Mouse (Mus musculus): Measurements from ENCODE around the gene Pisd. TPM values are rescaled to one million over a fixed set of nuclear protein-coding genes. Genes with fewer than 3 reads are reported as not detected.

The Pisd gene
- total and polyA plus RNA-seq, 3 experiments, result 45.2 to 57.1 (median 52.1) TPM

DNA sequence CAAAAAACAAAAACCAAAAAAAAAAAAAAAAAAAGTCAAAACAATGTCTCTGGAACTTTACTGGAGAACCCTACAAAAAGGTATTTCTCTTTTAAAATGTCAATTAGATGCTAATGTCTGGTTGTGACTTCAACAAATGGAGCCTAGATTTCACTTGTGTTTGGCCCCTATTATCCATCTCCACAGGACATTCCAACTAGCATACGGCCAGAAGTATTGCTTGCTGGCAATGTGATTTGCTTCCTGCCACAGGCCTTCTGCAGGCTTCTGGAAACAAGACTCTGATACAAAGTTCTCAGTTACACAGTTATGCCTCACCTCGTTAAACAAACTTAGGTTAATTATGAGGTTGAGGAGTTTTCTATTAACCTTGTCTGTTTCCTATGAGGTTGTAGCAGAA, 13.1 kb downstream of the Pisd start:
- TF ChIP-seq ELF1 (IDR thresholded peaks at IDR 0.05; ENCODE audit: low read depth, low read length) (no peak), JUND (conservative IDR thresholded peaks at IDR 0.05; ENCODE audit: low read depth, low read length) (no peak), BHLHE40 (IDR thresholded peaks at IDR 0.05; ENCODE audit: low read depth, low read length) (no peak), USF1 (IDR thresholded peaks at IDR 0.05; ENCODE audit: low read depth, low read length) (no peak), HCFC1 (IDR thresholded peaks at IDR 0.05; ENCODE audit: low read depth, low read length) (no peak)
- in situ Hi-C loops (cut with MboI; ENCODE audit: low pct_ligation_motif_present, low pct_unique_long_range_greater_than_20kb, low sequenced_read_pairs), result no loop called here
- dilution Hi-C loops (cut with MboI; ENCODE audit: extremely low pct_ligation_motif_present, extremely low pct_unique_long_range_greater_than_20kb, low sequenced_read_pairs), result no loop called here
- no peaks in the 10 kb centered on the region for H3K27me3 ChIP-seq (replicated peaks)
- H3K4me3 ChIP-seq (replicated peaks in 1 of 3; ENCODE audit: low read depth in 2 of 3, low read length in 2 of 3, poor library complexity in 1 of 3), result no peak overlapping the region
- no peaks in the 10 kb centered on the region for H3K9me3 ChIP-seq (replicated peaks; ENCODE audit: low read length)
- H3K4me1 ChIP-seq (ENCODE audit: control insufficient read depth in 1 of 2, insufficient read depth in 2 of 2), result peaks cover 0 to 4% of the 10 kb centered on the region in 2 experiments; a peak in 1 of 4 replicates
- no peak for DNase-seq (ENCODE audit: extremely low read depth)
- H3K27ac ChIP-seq (ENCODE audit: insufficient read depth, low read depth), result no peak overlapping the region
- no peak overlapping the region for H3K4me2 ChIP-seq (ENCODE audit: insufficient read depth, low read depth, poor library complexity, severe bottlenecking)
- H3K36me3 ChIP-seq (replicated peaks in 1 of 2; ENCODE audit: control insufficient read depth in 1 of 2, insufficient read depth in 1 of 2, low read length in 1 of 2), result peaks cover 30 to 78% of the 10 kb centered on the region in 2 experiments
- H3K9ac ChIP-seq (ENCODE audit: insufficient read depth, low read depth), result no peak overlapping the region
- peaks cover 15% of the 10 kb centered on the region for H3K79me2 ChIP-seq (replicated peaks; ENCODE audit: control insufficient read depth, extremely low read depth, insufficient read depth, poor library complexity, severe bottlenecking)

- H3K36me3 ChIP-seq (replicated peaks in 1 of 2; ENCODE audit: control insufficient read depth in 1 of 2, insufficient read depth in 1 of 2, low read length in 1 of 2), result peaks cover 35 to 87% of the 10 kb centered on the region in 2 experiments
- no peaks in the 10 kb centered on the region for H3K27me3 ChIP-seq (replicated peaks)
- no peak overlapping the region for H3K27ac ChIP-seq (ENCODE audit: insufficient read depth, low read depth)
- no peak overlapping the region for H3K9ac ChIP-seq (ENCODE audit: insufficient read depth, low read depth)
- DNase-seq (ENCODE audit: extremely low read depth), result no peak
- H3K4me2 ChIP-seq (ENCODE audit: insufficient read depth, low read depth, poor library complexity, severe bottlenecking), result no peak overlapping the region
- no peaks in the 10 kb centered on the region for H3K9me3 ChIP-seq (replicated peaks; ENCODE audit: low read length)
- peaks cover 7% of the 10 kb centered on the region for H3K79me2 ChIP-seq (replicated peaks; ENCODE audit: control insufficient read depth, extremely low read depth, insufficient read depth, poor library complexity, severe bottlenecking)
- TF ChIP-seq RAD21 (IDR thresholded peaks at IDR 0.05; ENCODE audit: low read depth, low read length) (no peak), NRF1 (IDR thresholded peaks at IDR 0.05; ENCODE audit: low read depth, low read length) (no peak), USF2 (conservative IDR thresholded peaks at IDR 0.05; ENCODE audit: low read depth, low read length) (no peak), ZNF384 (IDR thresholded peaks at IDR 0.05; ENCODE audit: low read depth, low read length) (no peak), UBTF (IDR thresholded peaks at IDR 0.05; ENCODE audit: low read depth, low read length) (no peak), POLR2AphosphoS2 (IDR thresholded peaks at IDR 0.05; ENCODE audit: low read depth, low read length) (no peak), CHD1 (IDR thresholded peaks at IDR 0.05; ENCODE audit: low read depth, low read length) (no peak), TBP (conservative IDR thresholded peaks at IDR 0.05; ENCODE audit: low read depth, low read length) (no peak), MYC (IDR thresholded peaks at IDR 0.05; ENCODE audit: low read depth, low read length) (no peak), USF1 (IDR thresholded peaks at IDR 0.05; ENCODE audit: low read depth, low read length) (no peak), HCFC1 (IDR thresholded peaks at IDR 0.05; ENCODE audit: low read depth, low read length) (no peak), NELFE (IDR thresholded peaks at IDR 0.05; ENCODE audit: low read depth, low read length) (no peak), MAX (IDR thresholded peaks at IDR 0.05; ENCODE audit: low read length) (no peak), MXI1 (IDR thresholded peaks at IDR 0.05; ENCODE audit: low read depth, low read length) (no peak), PAX5 (IDR thresholded peaks at IDR 0.05; ENCODE audit: low read length) (no peak), E2F4 (IDR thresholded peaks at IDR 0.05; ENCODE audit: insufficient replicate concordance, low read depth, low read length) (no peak), GABPA (IDR thresholded peaks at IDR 0.05; ENCODE audit: insufficient replicate concordance, low read depth, low read length) (no peak), ZC3H11A (IDR thresholded peaks at IDR 0.05; ENCODE audit: low read depth, low read length) (no peak), POLR2A (IDR thresholded peaks at IDR 0.05; ENCODE audit: low read depth, low read length) (no peak), RCOR1 (conservative IDR thresholded peaks at IDR 0.05; ENCODE audit: low read depth, low read length) (no peak)
- H3K4me1 ChIP-seq (ENCODE audit: control insufficient read depth in 1 of 2, insufficient read depth in 2 of 2), result no peaks in the 10 kb centered on the region
- no peak overlapping the region for H3K4me3 ChIP-seq (replicated peaks in 1 of 3; ENCODE audit: low read depth in 2 of 3, low read length in 2 of 3, poor library complexity in 1 of 3)
- dilution Hi-C loops (cut with MboI; ENCODE audit: extremely low pct_ligation_motif_present, extremely low pct_unique_long_range_greater_than_20kb, low sequenced_read_pairs) (no loop called here), in situ Hi-C loops (cut with MboI; ENCODE audit: low pct_ligation_motif_present, low pct_unique_long_range_greater_than_20kb, low sequenced_read_pairs) (no loop called here)
Measured at GRCm38 (mm10) chr5:32767636-32768373, 17.6 kb downstream of the Pisd start.
